Mouse (Mus musculus): ENCODE data around the gene Sertad1.

The Sertad1 gene

GRCm38 (mm10) chr7:27499036-27499435 is 12.3 kb downstream of the Sertad1 start, which contains the start of gene Prx:
Gene Prx (plus strand): TSS chr7:27499324.
- DNase-seq (ENCODE audit: low spot score in 2 of 2): no peak

- no peak for DNase-seq (ENCODE audit: low spot score in 2 of 2)
Observed at GRCm38 (mm10) chr7:27501620-27502019, 14.9 kb downstream of the Sertad1 start.

DNA sequence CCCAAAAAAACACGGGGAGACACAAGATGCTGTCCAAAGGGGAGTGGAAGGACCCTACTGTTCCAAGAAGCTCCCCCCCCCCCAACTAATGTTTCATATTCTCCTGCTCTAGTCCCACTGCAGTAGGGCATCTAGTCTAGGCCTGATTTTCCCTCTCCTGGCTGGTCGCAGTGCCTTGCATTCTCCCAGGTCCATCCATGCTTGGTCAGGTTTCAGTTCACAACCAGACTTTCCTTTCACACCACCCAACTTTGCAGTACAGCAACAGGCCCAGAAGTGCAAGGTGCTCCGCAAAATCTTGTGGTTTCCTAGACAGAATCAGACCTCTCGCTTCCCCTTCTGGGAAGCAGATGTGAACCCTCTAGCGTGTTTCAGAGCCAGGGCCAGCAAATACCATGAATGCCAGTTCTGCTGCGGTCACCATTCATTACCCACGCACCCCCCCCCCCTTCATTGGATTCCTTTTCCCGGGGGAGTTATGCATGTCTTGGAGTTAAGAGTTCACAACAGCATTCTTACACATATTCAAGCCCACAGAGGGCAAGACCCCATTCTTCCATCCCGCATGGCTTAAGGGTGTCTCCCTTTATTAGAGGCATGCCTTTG is 20.2 kb downstream of the Sertad1 start:
- no peak for DNase-seq (ENCODE audit: low spot score in 2 of 2)

GRCm38 (mm10) chr7:27507711-27508647 is 21.3 kb downstream of the Sertad1 start:
- DNase-seq (ENCODE audit: low spot score in 2 of 2): peak; percentile 99 to 100

- DNase-seq (ENCODE audit: low spot score in 2 of 2): peak in 1 of 2 experiments; percentile 38
Observed at GRCm38 (mm10) chr7:27508648-27509005, 21.9 kb downstream of the Sertad1 start.

- DNase-seq (ENCODE audit: low spot score in 2 of 2): no peak
Observed at GRCm38 (mm10) chr7:27510809-27511208, 24.1 kb downstream of the Sertad1 start.

- DNase-seq (ENCODE audit: low spot score in 2 of 2): no peak
Observed at GRCm38 (mm10) chr7:27514961-27515360, 28.3 kb downstream of the Sertad1 start.

DNA sequence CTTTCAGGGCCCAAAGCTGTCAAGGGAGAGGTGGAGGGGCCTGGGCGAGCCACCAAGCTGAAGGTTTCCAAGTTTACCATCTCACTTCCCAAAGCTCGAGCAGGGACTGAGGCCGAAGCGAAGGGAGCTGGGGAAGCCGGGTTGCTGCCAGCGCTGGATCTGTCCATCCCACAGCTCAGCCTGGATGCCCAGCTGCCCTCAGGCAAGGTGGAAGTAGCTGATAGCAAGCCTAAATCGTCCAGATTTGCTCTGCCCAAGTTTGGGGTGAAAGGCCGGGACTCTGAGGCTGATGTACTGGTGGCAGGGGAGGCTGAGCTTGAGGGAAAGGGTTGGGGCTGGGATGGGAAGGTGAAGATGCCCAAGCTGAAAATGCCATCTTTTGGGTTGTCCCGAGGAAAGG is 31.6 kb downstream of the Sertad1 start:
- DNase-seq (ENCODE audit: low spot score in 2 of 2): no peak

- no peak for DNase-seq (ENCODE audit: low spot score in 2 of 2)
Observed at GRCm38 (mm10) chr7:27520104-27520503, 33.4 kb downstream of the Sertad1 start.

DNA sequence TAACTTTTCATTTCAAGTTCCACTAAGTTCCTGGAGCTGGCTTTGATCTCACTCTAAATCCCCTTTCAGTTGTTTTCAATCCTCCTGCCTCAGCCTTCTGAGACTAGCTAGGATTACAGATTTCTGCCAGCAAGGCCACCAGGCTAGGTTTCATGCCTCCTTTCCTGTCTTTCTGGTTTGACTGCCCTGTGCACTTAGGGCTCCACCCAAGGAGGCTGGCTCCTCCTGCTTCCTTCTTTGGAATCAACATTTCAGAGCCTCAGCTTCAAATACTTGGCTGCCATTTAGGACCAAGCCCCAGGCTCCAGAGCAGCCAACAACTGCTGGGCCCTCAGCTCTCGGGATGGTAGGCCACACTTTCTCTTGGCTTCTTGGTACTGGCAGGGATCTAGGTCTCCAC is 33.9 kb downstream of the Sertad1 start:
- peak; percentile 19 to 37 for DNase-seq (ENCODE audit: low spot score in 2 of 2)

GRCm38 (mm10) chr7:27522967-27523366 is 36.3 kb downstream of the Sertad1 start, which contains the start of gene Hipk4:
Gene Hipk4 (plus strand): TSS chr7:27523267.
- DNase-seq (ENCODE audit: low spot score in 2 of 2): no peak

- DNase-seq (ENCODE audit: low spot score in 2 of 2): no peak
Observed at GRCm38 (mm10) chr7:27523805-27524204, 37.1 kb downstream of the Sertad1 start.

DNA sequence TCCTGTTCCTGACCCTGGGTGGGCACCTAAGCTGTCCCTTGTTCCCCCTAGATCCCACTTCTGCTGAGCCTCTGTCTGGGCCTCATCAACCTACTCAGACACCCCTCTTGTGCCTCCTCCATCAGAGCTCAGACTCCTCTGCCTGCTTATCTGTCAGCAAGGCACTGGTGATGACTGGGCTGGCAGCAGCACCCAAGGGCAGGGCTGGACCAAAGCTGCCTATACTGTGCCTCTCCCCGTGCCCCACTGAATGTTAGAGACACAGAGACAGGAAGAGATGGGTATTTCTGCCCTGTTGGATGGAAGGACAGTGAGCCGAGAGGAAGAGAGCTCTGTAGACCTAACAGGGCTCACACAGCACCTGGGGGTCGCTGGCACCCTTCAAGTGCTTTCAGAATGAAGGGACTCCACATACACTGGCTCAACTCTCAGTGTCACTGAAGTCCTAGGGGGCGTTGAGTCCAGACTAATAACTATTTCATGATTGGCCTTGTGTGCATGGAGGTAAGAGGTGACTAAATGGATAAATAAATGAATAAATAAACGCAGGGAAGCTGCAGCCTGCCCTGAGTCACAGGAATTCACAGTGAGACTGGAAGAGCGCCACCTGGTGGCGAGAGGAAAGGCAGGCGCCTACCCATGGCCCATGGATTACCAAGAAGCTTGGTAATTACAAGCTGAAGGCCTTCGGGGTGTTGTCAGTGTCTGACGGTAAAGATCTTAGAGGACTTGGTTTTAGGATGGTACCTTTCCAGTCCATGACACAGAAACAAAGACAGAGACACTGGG is 39.5 kb downstream of the Sertad1 start:
- peak; percentile 57 to 59 for DNase-seq (ENCODE audit: low spot score in 2 of 2)

- no peak for DNase-seq (ENCODE audit: low spot score in 2 of 2)
Observed at GRCm38 (mm10) chr7:27529070-27529469, 42.4 kb downstream of the Sertad1 start.

DNA sequence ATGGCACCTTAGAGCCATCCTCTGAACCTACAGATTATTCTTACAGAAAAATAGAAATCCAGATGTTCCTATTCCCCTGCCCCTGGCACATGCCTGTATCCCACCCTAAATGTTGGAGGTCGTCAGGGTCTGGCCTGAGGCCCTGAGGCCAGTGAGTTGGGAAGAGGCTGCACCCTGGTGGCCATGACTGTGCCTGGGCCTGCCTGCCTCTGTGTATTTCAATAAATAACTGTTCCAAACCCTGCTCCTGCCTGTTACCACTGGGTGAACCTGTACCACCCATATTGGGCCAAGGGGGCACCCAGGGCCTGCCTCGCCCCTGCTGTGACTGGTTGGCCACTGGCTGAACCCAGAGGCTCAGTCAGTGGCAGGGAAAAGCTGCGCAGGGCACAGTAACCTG is 44.2 kb downstream of the Sertad1 start:
- DNase-seq (ENCODE audit: low spot score in 2 of 2): no peak

- no peak for DNase-seq (ENCODE audit: low spot score in 2 of 2)
Observed at GRCm38 (mm10) chr7:27531707-27532106, 45.0 kb downstream of the Sertad1 start.

DNA sequence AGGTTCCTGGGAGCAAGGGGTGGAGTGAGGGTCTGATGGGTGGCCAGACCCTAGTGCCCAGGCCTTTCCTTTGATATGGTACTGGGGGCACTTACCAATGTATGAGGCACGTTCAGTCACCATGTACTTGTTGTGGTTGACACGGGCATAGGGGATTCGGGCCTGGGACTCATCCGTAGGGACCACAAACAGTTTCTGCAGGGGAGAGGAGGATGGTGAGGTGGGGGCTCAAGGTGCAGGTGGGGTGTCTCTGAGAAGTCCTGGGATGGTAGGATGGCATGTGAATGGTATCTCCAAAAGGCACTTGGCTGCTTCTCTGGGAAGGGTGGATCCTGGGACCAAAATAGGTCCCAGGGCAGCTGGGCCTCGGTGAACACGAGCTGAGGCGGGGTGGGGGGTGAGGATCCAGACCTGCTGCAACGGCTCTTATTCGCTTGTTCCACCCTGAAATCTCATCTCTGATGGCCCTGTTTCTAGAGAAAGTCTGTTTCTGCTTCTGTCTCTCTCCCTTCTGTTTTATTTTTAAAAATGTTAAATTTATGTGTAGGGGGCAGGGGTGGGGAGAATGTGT is 45.9 kb downstream of the Sertad1 start:
- DNase-seq (ENCODE audit: low spot score in 2 of 2): no peak

DNA sequence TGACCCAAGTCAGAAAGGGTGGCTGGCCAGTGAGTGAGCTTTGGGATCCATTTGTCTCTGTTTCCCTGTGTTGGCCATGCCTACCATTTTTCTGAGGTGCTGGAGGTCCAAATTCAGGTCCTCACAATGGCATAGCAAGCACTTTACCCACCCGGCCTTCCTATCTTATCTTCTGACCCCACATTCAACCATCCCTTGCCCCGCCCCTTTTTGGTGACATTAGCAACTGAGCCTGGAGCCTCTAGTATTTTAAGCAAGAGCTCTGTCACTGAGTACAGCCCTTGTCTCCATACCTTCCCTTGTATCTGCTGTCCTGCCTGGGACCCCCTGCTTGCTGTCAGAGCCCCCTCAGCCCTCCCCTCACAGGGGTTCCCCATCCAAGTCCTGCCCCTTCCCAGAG is 48.7 kb downstream of the Sertad1 start:
- DNase-seq (ENCODE audit: low spot score in 2 of 2): no peak

GRCm38 (mm10) chr7:27536618-27537017 is 49.9 kb downstream of the Sertad1 start:
- DNase-seq (ENCODE audit: low spot score in 2 of 2): no peak

- no peak for DNase-seq (ENCODE audit: low spot score in 2 of 2)
Observed at GRCm38 (mm10) chr7:27537998-27538397, 51.3 kb downstream of the Sertad1 start.

DNA sequence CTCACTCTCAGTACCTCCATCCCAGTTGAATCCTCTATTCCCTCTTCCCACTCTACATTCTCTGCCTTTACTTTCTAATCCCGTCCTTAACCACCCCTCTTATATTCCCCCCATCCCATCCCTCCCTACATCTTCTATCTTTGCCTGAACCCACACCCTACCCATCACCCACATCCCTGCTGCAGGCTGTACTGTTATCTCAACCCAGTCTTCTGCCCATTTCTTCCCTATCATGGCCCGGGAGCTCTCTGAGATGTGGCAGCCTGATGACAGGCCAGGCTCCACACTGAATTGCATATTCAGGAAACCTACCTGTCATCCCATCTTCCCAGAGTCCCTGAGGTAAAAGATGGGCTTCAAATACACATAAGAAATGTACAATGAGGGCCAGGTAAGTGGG is 52.1 kb downstream of the Sertad1 start:
- DNase-seq (ENCODE audit: low spot score in 2 of 2): no peak

Measured in urinary bladder, adult 18-20 months (tissue).